Mouse (Mus musculus) liver, embryonic 12.5 days (tissue): Measurements from ENCODE around the gene Mgarp. TPM values are rescaled to one million over a fixed set of nuclear protein-coding genes. Genes with fewer than 3 reads are reported as not detected.
A peak's percentile ranks its signal among the peaks of the same experiment; 100 is the strongest.
"Not testable (repeated sequence)": the region's sequence is repeated elsewhere in the genome, so short reads cannot be mapped to it uniquely, and the experiment has no call there.

Source experiments
- ATAC-seq: fragments of 200-750 bp; cut with Nextera tagmentation; 2 replicates; pipeline ENCODE4 v1.8.0; 2017; ENCODE audit warnings: moderate number of reproducible peaks, mild to moderate bottlenecking, moderate library complexity
- H3K27ac ChIP-seq: fragments of 300-500 bp; sonication (generic); 2 replicates; pipeline ENCODE4 v1.5.1; 2016; ENCODE audit warnings: mild to moderate bottlenecking
- H3K27me3 ChIP-seq: fragments of 300-500 bp; sonication (generic); replicated peaks from 2 replicates; pipeline ENCODE4 v1.6.1; 2016; ENCODE audit warnings: mild to moderate bottlenecking, moderate library complexity
- H3K36me3 ChIP-seq: fragments of 300-500 bp; sonication (generic); 2 replicates; pipeline ENCODE4 v1.6.1; 2016; ENCODE audit warnings: mild to moderate bottlenecking, moderate library complexity
- H3K4me1 ChIP-seq: fragments of 300-500 bp; sonication (generic); 2 replicates; pipeline ENCODE4 v1.6.1; 2016
- H3K4me2 ChIP-seq: fragments of 300-500 bp; sonication (generic); 2 replicates; pipeline ENCODE4 v1.6.1; 2016; ENCODE audit warnings: mild to moderate bottlenecking, moderate library complexity
- H3K4me3 ChIP-seq: fragments of 300-500 bp; sonication (generic); 2 replicates; pipeline ENCODE4 v1.5.1; 2016; ENCODE audit warnings: mild to moderate bottlenecking, moderate library complexity
- H3K9ac ChIP-seq: fragments of 300-500 bp; sonication (generic); 2 replicates; pipeline ENCODE4 v1.6.1; 2016; ENCODE audit warnings: mild to moderate bottlenecking, moderate library complexity
- H3K9me3 ChIP-seq: fragments of 300-500 bp; sonication (generic); replicated peaks from 2 replicates; pipeline ENCODE4 v1.6.1; 2016; ENCODE audit warnings: mild to moderate bottlenecking, moderate library complexity
- WGBS: fragments of 180-500 bp; shearing (Covaris S2); methylation state at CpG from one replicate; pipeline ENCODE4 v1.1.7; 2016; ENCODE audit not compliant: insufficient replicate concordance; 5-methylcytosine and 5-hydroxymethylcytosine counted together
- polyA plus RNA-seq: library from polyadenylated mRNA; unstranded; fragments of >200 nt; fragmentation: Nextera tagmentation; extraction: Ambion mirVana; gene quantifications from 2 replicates; pipeline ENCODE4 v1.2.1, GENCODE M21; 2016

Gene Mgarp
- polyA plus RNA-seq, 1 experiment from 2014 or later: 1.3 TPM

DNA sequence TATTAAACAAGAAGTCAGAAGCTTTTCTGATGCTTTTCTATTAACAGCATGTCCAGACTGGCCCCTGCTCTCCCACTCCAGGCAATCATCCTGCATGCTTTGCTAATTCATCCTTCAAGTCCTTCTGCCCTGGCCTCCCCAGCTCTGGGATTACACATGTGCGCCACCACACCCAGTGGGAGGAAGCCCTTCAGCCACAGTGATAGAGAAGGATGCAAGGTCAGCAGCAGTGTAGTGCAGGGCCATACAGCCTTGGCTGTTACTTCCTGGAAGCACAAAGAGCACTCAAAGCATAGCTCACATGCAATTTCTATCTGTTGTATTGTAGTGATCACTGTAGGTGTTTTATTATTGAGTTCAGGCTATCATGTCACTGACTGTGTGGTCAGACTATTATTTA lies 16.7 kb upstream of the Mgarp start:
- Histone ChIP-seq H3K27ac (peak overlapping the region; percentile 27), H3K36me3 (no peaks in the 10 kb centered on the region), H3K4me3 (no peak overlapping the region), H3K4me1 (peaks cover 41% of the 10 kb centered on the region), H3K9me3 (no peaks in the 10 kb centered on the region), H3K9ac (no peak overlapping the region), H3K4me2 (no peak overlapping the region), H3K27me3 (no peaks in the 10 kb centered on the region)
- ATAC-seq: no peak
- 43% methylated on average over 1 of the region's 1 CpGs for WGBS

DNA sequence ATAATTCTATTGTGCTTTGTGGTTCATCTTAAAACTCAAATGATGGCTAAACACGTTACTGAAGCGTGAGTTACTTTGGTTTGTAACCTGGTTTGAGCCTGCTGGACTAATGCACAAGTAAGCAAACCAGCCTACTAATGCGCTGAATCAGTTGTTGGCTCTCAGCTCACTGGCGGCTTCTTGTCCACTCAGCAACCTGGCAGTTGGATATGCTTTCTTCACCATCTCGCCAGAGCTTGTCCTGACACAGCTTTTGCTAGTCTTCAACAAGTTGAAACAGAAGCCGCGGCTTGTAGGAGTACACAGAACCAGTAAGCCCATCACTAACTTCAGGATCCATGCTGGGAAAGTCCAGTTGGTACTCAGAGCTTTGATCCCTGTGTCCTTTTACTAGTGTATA lies 15.9 kb upstream of the Mgarp start:
- H3K9ac ChIP-seq: no peak overlapping the region
- H3K4me1 ChIP-seq: peaks cover 40% of the 10 kb centered on the region
- no peak for ATAC-seq
- WGBS: 81% methylated on average over 7 of the region's 7 CpGs
- no peak overlapping the region for H3K4me3 ChIP-seq
- H3K9me3 ChIP-seq: no peaks in the 10 kb centered on the region
- no peak overlapping the region for H3K27ac ChIP-seq
- H3K27me3 ChIP-seq: no peaks in the 10 kb centered on the region
- no peak overlapping the region for H3K4me2 ChIP-seq
- H3K36me3 ChIP-seq: no peaks in the 10 kb centered on the region

DNA sequence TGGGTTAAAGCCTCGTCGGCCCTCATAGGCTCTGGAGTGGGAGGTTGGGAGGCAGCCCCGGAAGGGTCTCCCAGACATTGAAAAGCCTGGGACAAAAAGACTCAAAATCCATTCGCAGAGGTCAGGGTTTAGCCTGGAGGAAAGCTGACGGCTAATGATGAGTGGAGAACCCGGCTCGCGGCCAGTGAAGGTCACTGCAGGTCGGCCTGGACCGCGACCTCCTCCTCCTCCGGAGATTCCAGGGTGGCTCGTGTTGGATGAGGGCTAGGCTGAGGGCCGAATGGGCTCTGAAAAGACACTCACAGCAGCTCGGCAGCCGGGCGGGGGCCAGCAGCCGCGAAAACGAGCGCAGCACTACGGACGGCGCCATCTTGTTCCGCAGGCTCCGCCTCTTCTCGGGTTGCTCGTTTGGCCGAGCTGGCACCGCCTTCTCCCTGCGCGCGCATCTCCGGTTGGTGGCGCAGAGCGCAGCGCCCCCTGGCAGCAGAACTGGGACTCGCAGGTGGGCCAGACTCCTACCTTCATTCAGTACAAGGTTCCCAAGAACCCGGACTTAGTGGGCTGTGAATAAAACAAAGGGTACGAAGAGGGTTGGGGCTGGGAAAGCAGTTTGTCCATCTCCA lies 12.1 kb upstream of the Mgarp start, which contains the start of gene Ndufc1:
TSS of gene Ndufc1 (minus strand) at position 428 of the 623 bp plus-strand sequence.
- peaks cover 35% of the 10 kb centered on the region for H3K4me1 ChIP-seq
- H3K4me3 ChIP-seq: peak within 1 kb of the TSS; percentile 87
- H3K9me3 ChIP-seq: no peaks in the 10 kb centered on the region
- H3K27me3 ChIP-seq: no peaks in the 10 kb centered on the region
- peak; percentile 84 for ATAC-seq
- H3K9ac ChIP-seq: peak within 1 kb of the TSS; percentile 89
- H3K36me3 ChIP-seq: peaks cover 31% of the 10 kb centered on the region
- peak within 1 kb of the TSS; percentile 83 for H3K4me2 ChIP-seq
- H3K27ac ChIP-seq: peak within 1 kb of the TSS; percentile 87
- under 1% methylated on average over 40 of the region's 40 CpGs for WGBS

DNA sequence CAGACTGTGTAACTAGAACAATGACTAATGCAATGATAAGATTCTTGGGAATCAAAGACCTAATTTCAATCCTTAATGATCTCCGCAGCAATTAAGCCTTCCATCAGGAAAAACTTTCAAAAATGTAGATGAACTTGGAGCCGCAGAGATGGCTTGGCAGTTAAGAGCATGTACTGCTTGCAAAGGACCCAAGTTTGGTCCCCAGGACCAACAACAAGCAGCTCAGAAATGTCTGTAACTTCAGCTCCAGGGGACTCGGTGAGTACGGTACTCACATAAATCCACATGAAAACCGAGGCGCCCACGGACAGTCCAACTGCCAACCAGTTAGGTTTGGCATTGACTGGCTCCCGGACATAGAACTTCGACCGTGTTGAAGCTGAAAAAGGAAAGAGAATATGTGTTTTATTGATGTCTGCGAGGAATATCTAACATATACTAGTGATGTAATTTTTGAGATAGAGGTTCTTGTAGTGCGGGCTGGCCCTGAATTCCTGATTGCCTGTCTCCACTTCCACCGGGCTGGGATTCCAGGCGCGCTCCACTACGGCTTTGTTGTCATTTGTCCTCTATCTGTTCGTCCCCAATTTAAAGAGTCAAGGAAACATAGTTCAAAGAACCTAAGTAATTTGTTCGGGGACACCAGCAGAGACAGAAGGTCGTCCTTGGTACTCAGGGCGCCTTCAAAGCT lies 11.5 kb upstream of the Mgarp start:
- peaks cover 29% of the 10 kb centered on the region for H3K4me1 ChIP-seq
- WGBS: 19% methylated on average over 20 of the region's 20 CpGs
- peak overlapping the region; percentile 83 for H3K4me2 ChIP-seq
- no peaks in the 10 kb centered on the region for H3K27me3 ChIP-seq
- no peaks in the 10 kb centered on the region for H3K9me3 ChIP-seq
- peak overlapping the region; percentile 89 for H3K9ac ChIP-seq
- H3K27ac ChIP-seq: peak overlapping the region; percentile 87
- peak; percentile 7; the same call in 1 of the 2 replicates for ATAC-seq
- peak overlapping the region; percentile 87 for H3K4me3 ChIP-seq
- H3K36me3 ChIP-seq: peaks cover 37% of the 10 kb centered on the region

DNA sequence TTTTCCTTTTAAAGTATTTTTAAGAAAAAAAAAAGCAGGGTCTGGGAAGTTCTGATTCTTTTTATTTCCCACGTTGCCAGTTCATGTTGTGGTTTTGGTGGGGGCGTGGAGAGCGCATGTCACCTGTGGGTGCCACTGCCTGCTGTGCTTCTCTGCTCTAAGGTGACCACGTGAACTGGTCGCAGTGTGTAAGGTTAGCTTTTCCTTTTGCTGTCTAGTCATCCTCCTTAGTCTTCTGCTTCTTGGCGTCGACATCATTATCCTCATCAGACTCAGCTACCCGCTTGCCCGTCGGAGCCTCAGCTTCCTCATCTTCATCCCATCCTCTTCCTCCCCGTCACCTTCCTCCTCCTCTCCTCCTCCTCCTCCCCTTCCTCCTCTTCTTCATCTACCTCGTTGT lies 6.1 kb upstream of the Mgarp start:
- Histone ChIP-seq H3K4me2 (no peak overlapping the region), H3K36me3 (peaks cover 43% of the 10 kb centered on the region), H3K9me3 (no peaks in the 10 kb centered on the region), H3K27ac (no peak overlapping the region), H3K27me3 (peaks cover 20% of the 10 kb centered on the region), H3K4me3 (no peak overlapping the region), H3K4me1 (peaks cover 28% of the 10 kb centered on the region), H3K9ac (no peak overlapping the region)
- no peak for ATAC-seq
- 77% methylated on average over 12 of the region's 12 CpGs for WGBS

DNA sequence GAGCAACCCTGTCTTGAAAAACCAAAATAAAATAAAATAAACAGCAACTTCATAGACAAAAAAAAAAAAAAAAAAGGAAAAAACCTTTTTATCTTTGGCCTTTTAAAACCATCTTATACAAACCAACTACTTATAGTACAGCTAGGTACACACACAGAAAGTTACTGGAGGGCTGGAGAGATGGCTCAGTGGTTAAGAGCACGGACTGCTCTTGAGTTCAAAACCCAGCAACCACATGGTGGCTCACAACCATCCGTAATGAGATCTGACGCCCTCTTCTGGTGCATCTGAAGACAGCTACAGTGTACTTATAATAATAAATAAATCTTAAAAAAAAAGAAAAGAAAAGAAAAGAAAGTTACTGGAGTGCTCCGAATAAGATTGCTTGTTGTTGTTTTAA lies 5.5 kb upstream of the Mgarp start:
- H3K9ac ChIP-seq, H3K9me3 ChIP-seq, H3K4me3 ChIP-seq, ATAC-seq, H3K4me2 ChIP-seq, H3K27ac ChIP-seq: not testable (repeated sequence)
- Histone ChIP-seq H3K4me1 (peaks cover 25% of the 10 kb centered on the region), H3K27me3 (peaks cover 24% of the 10 kb centered on the region), H3K36me3 (peaks cover 42% of the 10 kb centered on the region)
- 44% methylated on average over 4 of the region's 4 CpGs for WGBS

DNA sequence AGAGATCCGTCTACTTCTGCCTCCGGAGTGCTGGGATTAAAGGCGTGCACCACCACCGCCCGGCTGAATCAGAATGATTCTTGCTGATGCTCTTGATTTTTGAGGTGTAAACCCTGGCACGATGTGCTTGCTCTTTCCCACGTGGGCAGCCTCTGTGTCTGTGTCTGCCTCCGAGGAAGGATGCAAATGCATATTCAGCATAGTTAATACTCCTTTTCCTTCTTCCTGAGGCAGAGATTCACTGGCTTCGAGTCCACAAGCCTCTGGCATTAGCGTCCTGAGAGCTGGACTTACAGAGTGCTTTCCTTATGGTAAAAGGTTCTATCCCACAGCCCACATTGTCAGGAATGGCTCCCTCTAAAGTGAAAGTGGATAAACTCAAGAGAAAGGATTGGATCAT lies 4.1 kb upstream of the Mgarp start:
- no peak overlapping the region for H3K27ac ChIP-seq
- H3K4me1 ChIP-seq: peaks cover 25% of the 10 kb centered on the region
- no peak for ATAC-seq
- H3K4me3 ChIP-seq: no peak overlapping the region
- peaks cover 31% of the 10 kb centered on the region for H3K27me3 ChIP-seq
- H3K36me3 ChIP-seq: peaks cover 29% of the 10 kb centered on the region
- H3K4me2 ChIP-seq: no peak overlapping the region
- 69% methylated on average over 10 of the region's 10 CpGs for WGBS
- H3K9ac ChIP-seq: no peak overlapping the region
- H3K9me3 ChIP-seq: no peaks in the 10 kb centered on the region

DNA sequence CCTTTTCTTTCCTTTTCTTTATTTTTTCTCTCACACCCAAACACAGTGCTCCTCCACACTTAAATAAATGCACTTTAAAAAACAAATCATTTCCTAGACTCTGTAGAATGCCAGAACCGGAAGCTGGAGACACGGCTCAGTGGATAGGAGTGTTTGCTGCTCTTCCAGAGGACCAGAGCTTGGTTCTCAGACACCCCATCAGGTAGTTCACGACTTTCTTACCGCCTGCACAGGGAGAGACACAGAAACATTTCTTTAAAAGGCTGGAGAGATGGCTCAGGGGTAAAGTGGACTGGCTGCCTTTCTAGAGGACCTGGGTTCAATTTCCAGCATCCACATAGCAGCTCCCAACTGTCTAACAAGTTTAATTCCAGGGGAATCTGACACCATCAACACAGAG lies 3.0 kb upstream of the Mgarp start:
- WGBS: 64% methylated on average over 4 of the region's 4 CpGs
- H3K27ac ChIP-seq: no peak overlapping the region
- peaks cover 40% of the 10 kb centered on the region for H3K27me3 ChIP-seq
- no peak for ATAC-seq
- no peak overlapping the region for H3K4me2 ChIP-seq
- no peaks in the 10 kb centered on the region for H3K9me3 ChIP-seq
- no peak overlapping the region for H3K4me3 ChIP-seq
- no peak overlapping the region for H3K9ac ChIP-seq
- H3K36me3 ChIP-seq: peaks cover 21% of the 10 kb centered on the region
- H3K4me1 ChIP-seq: peaks cover 27% of the 10 kb centered on the region

DNA sequence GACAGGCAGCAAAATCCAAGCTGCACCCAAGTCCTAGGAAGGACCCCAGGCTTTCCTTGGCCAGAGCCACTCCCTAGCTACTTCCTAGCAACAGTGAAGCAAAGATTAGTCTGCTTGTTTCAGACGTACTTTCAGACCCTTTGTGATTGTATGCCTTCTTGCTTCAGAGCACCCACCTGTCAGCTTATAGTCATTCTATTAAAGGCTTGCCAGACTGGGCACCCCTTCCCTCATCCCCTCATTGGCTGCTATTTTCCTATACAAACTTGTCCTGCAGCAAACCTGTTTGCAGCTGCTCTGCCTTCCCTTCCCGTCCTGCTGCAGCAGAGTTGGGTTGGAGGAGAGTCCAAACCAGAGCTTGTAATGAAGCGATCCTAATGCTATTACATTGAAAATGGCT lies 2.1 kb upstream of the Mgarp start:
- 20% methylated on average over 3 of the region's 3 CpGs for WGBS
- H3K9ac ChIP-seq: no peak overlapping the region
- peaks cover 27% of the 10 kb centered on the region for H3K4me1 ChIP-seq
- H3K27ac ChIP-seq: no peak overlapping the region
- peaks cover 12% of the 10 kb centered on the region for H3K36me3 ChIP-seq
- no peak for ATAC-seq
- H3K4me3 ChIP-seq: no peak overlapping the region
- no peaks in the 10 kb centered on the region for H3K9me3 ChIP-seq
- H3K4me2 ChIP-seq: no peak overlapping the region
- peaks cover 42% of the 10 kb centered on the region for H3K27me3 ChIP-seq

DNA sequence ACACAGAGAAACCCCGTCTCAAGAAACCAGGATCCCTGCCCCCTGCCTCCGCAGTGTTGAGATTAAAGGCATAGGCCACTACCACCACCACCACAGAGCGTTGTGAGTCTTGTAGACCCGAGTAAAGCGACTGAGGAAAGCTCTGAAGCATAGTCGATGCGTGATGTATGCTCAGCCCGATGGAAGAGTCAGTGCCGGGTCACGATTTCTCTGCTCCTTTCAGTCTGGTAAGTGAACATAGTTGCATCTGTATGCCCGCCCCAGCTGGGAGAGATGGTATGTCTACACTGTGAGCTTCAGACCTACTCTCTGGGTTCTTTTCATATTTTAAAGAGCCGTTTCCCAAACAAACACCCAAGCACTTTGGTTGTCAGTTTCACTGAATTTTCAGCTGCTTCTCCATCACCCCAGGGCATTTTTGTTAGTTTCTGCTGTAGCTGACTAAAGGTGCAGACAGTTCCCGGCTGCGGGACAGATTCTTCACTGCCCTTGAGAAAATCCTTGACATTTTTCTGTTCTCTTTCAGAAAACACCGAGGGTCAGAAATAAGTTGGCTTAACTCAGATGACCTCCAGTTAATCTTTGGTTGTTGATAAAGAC lies 1.3 kb upstream of the Mgarp start:
- H3K4me1 ChIP-seq: peaks cover 27% of the 10 kb centered on the region
- WGBS: 62% methylated on average over 15 of the region's 15 CpGs

DNA sequence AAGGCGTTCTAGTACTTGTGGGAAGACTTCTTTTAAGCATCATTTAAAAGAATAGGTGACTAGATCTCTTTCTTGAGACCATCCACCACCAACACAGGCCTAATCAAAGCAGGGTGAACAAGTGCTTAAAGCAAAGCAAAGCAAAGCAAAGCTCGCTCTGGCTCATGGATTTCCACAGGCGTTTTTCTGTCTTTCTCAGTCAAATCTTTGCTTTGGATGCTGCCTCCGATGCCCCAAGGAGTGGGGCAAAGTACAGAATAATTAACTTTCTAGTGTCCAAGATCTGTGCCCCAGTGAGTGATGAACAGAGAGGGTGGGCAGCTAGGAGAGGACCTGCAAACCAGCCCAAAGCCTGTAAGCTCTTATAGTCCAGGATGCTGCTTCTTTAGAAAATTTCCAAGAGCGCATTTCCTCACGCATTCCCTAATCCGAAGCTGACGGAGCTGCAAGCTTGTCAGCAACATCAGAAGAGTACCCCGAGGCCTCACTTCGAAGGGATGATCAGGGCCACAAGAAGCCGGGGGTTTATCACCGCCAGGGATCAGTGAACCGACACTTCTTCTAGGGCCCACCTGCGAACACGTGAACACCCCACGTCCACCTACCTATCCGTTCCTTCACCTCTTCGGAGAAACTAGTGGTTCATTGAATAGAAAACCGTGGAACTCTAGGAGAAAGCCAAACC lies 935 bp downstream of the Mgarp start:
- no peaks in the 10 kb centered on the region for H3K36me3 ChIP-seq
- H3K27me3 ChIP-seq: peaks cover 56% of the 10 kb centered on the region
- no peak for ATAC-seq
- no peak overlapping the region for H3K9ac ChIP-seq
- H3K4me1 ChIP-seq: peaks cover 29% of the 10 kb centered on the region
- H3K9me3 ChIP-seq: no peaks in the 10 kb centered on the region
- H3K4me3 ChIP-seq: peak overlapping the region; percentile 62
- H3K4me2 ChIP-seq: peak overlapping the region; percentile 84
- 29% methylated on average over 19 of the region's 19 CpGs for WGBS
- no peak overlapping the region for H3K27ac ChIP-seq

More for the DNA sequence above, 1.3 kb upstream of the Mgarp start:
- H3K27me3 ChIP-seq: peaks cover 44% of the 10 kb centered on the region
- no peak overlapping the region for H3K9ac ChIP-seq
- peaks cover 3% of the 10 kb centered on the region for H3K36me3 ChIP-seq
- H3K4me3 ChIP-seq: no peak overlapping the region
- no peaks in the 10 kb centered on the region for H3K9me3 ChIP-seq
- ATAC-seq: no peak
- H3K27ac ChIP-seq: no peak overlapping the region
- H3K4me2 ChIP-seq: no peak overlapping the region

DNA sequence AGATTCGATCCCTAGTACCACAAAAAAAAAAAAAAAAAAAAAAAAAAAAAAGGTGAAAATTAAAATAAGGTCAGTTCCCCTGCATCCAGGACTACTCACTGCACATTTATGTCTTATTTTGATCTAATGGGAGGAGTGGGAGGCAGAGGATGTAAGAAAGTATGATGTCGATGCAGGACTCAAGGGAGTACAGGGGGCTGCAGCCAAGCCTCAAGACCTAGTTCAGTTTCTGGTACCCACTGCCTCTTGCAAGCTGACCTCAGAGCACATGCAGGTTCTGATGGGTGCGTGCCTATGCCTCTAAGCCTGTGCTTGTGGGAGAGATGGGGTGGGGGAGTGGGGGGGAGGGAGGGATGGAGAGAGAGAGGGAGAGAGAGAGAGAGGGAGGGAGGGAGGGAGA lies 1.7 kb downstream of the Mgarp start:
- no peak for ATAC-seq
- no peak overlapping the region for H3K4me2 ChIP-seq
- no peaks in the 10 kb centered on the region for H3K36me3 ChIP-seq
- H3K27ac ChIP-seq: no peak overlapping the region
- no peaks in the 10 kb centered on the region for H3K9me3 ChIP-seq
- no peak overlapping the region for H3K4me3 ChIP-seq
- peaks cover 34% of the 10 kb centered on the region for H3K4me1 ChIP-seq
- peaks cover 55% of the 10 kb centered on the region for H3K27me3 ChIP-seq
- H3K9ac ChIP-seq: no peak overlapping the region
- WGBS: 69% methylated on average over 3 of the region's 3 CpGs
